Mouse (Mus musculus) forebrain, embryonic 16.5 days (tissue): ENCODE results near the gene Smn1. TPM values are rescaled to one million over a fixed set of nuclear protein-coding genes. Genes with fewer than 3 reads are reported as not detected.

ENCODE experiments used
- ATAC-seq: fragments of 200-750 bp; cut with Nextera tagmentation; 2 replicates; pipeline ENCODE4 v1.8.0; 2017; ENCODE audit warnings: mild to moderate bottlenecking, moderate library complexity
- H3K27ac ChIP-seq: fragments of 300-500 bp; sonication (generic); 2 replicates; pipeline ENCODE4 v1.5.1; 2014; ENCODE audit warnings: low read length, control low read depth
- H3K27me3 ChIP-seq: fragments of 300-500 bp; sonication (generic); replicated peaks from 2 replicates; pipeline ENCODE4 v1.6.1; 2014; ENCODE audit warnings: low read length; ENCODE audit not compliant: control insufficient read depth, insufficient read depth
- H3K36me3 ChIP-seq: fragments of 300-500 bp; sonication (generic); 2 replicates; pipeline ENCODE4 v1.6.1; 2014; ENCODE audit not compliant: control insufficient read depth, insufficient read depth
- H3K4me1 ChIP-seq: fragments of 300-500 bp; sonication (generic); replicated peaks from 2 replicates; pipeline ENCODE4 v1.6.1; 2014; ENCODE audit warnings: low read length; ENCODE audit not compliant: control insufficient read depth, insufficient read depth
- H3K4me2 ChIP-seq: fragments of 300-500 bp; sonication (generic); 2 replicates; pipeline ENCODE4 v1.6.1; 2014; ENCODE audit warnings: mild to moderate bottlenecking, low read length, control low read depth
- H3K4me3 ChIP-seq: fragments of 300-500 bp; sonication (generic); replicated peaks from 2 replicates; pipeline ENCODE4 v1.5.1; 2014; ENCODE audit warnings: mild to moderate bottlenecking, low read length, control low read depth
- H3K9ac ChIP-seq: fragments of 300-500 bp; sonication (generic); replicated peaks from 2 replicates; pipeline ENCODE4 v1.6.1; 2014; ENCODE audit warnings: low read depth, low read length, control low read depth
- H3K9me3 ChIP-seq: fragments of 300-500 bp; sonication (generic); 2 replicates; pipeline ENCODE4 v1.6.1; 2016; ENCODE audit warnings: low read length; ENCODE audit not compliant: control insufficient read depth
- whole genome bisulfite sequencing: fragments of 180-500 bp; shearing (Covaris S2); extraction: QIAGEN DNeasy Blood & Tissue Kit; methylation state at CpG from one replicate; pipeline ENCODE4 v1.1.7; 2014; 5-methylcytosine and 5-hydroxymethylcytosine counted together
- polyA plus RNA-seq: library from polyadenylated mRNA; unstranded; fragments of >200 nt; fragmentation: Nextera tagmentation; extraction: Ambion mirVana; gene quantifications from 2 replicates; pipeline ENCODE4 v1.2.1, GENCODE M21; 2015

Gene Smn1
- 44.6 and 50.6 TPM in 2 replicates for polyA plus RNA-seq

GRCm38 (mm10) chr13:100124423-100125257, at the start of gene Smn1:
TSS of gene Smn1 (plus strand) at chr13:100124852.
- 5% methylated on average over 42 of the region's 42 CpGs for WGBS
- H3K36me3 ChIP-seq = peaks cover 14% of the 10 kb centered on the region

GRCm38 (mm10) chr13:100098808-100099207, 25.8 kb upstream of the Smn1 start:
- Histone ChIP-seq H3K27me3 (no peaks in the 10 kb centered on the region), H3K36me3 (peaks cover 18% of the 10 kb centered on the region), H3K4me2 (no peak overlapping the region), H3K4me1 (peaks cover 13% of the 10 kb centered on the region), H3K9me3 (no peaks in the 10 kb centered on the region), H3K9ac (no peak overlapping the region), H3K27ac (no peak overlapping the region), H3K4me3 (no peak overlapping the region)
- WGBS = 98% methylated on average over 6 of the region's 6 CpGs
- ATAC-seq = no peak

More at GRCm38 (mm10) chr13:100124423-100125257, at the start of gene Smn1:
- ATAC-seq = peak; percentile 99
- no peaks in the 10 kb centered on the region for H3K27me3 ChIP-seq
- H3K9ac ChIP-seq = peak within 1 kb of the TSS; percentile 92
- no peaks in the 10 kb centered on the region for H3K9me3 ChIP-seq
- peak within 1 kb of the TSS; percentile 97 for H3K4me2 ChIP-seq
- H3K4me1 ChIP-seq = peaks cover 16% of the 10 kb centered on the region
- peak within 1 kb of the TSS; percentile 50; the same call in 1 of the 2 replicates for H3K27ac ChIP-seq
- H3K4me3 ChIP-seq = peak within 1 kb of the TSS; percentile 99

- peak; percentile 2; the same call in 1 of the 2 replicates for ATAC-seq
- Histone ChIP-seq H3K4me2 (peak overlapping the region; percentile 69), H3K4me1 (peaks cover 22% of the 10 kb centered on the region), H3K36me3 (no peaks in the 10 kb centered on the region), H3K9me3 (no peaks in the 10 kb centered on the region), H3K4me3 (peak overlapping the region; percentile 52), H3K9ac (peak overlapping the region; percentile 69), H3K27me3 (no peaks in the 10 kb centered on the region; the same call in 1 of the 2 replicates), H3K27ac (peak overlapping the region; percentile 77; the same call in 1 of the 2 replicates)
- WGBS = 6% methylated on average over 15 of the region's 15 CpGs
These were observed 21.5 kb upstream of the Smn1 start for GRCm38 (mm10) chr13:100103052-100103658.

- H3K27me3 ChIP-seq = no peaks in the 10 kb centered on the region; the same call in 1 of the 2 replicates
- WGBS = under 1% methylated on average over 44 of the region's 44 CpGs
- H3K27ac ChIP-seq = peak within 1 kb of the TSS; percentile 77
- H3K4me2 ChIP-seq = peak within 1 kb of the TSS; percentile 69
- peak within 1 kb of the TSS; percentile 69 for H3K9ac ChIP-seq
- H3K36me3 ChIP-seq = no peaks in the 10 kb centered on the region
- H3K4me1 ChIP-seq = peaks cover 25% of the 10 kb centered on the region
- peak; percentile 72 for ATAC-seq
- no peaks in the 10 kb centered on the region for H3K9me3 ChIP-seq
- peak within 1 kb of the TSS; percentile 52 for H3K4me3 ChIP-seq
These were observed 20.9 kb upstream of the Smn1 start, which contains the start of gene Bdp1 for GRCm38 (mm10) chr13:100103748-100104254. TSS of gene Bdp1 (minus strand) at chr13:100104070.

GRCm38 (mm10) chr13:100107652-100108472, 16.8 kb upstream of the Smn1 start, which contains the start of gene Serf1:
TSS of gene Serf1 (plus strand) at chr13:100108012.
- peak within 1 kb of the TSS; percentile 97 for H3K4me3 ChIP-seq
- H3K27ac ChIP-seq = peak within 1 kb of the TSS; percentile 60
- peak; percentile 72 for ATAC-seq
- H3K4me2 ChIP-seq = peak within 1 kb of the TSS; percentile 83
- peaks cover 27% of the 10 kb centered on the region for H3K4me1 ChIP-seq
- under 1% methylated on average over 71 of the region's 76 CpGs for WGBS
- H3K36me3 ChIP-seq = no peaks in the 10 kb centered on the region
- H3K9me3 ChIP-seq = no peaks in the 10 kb centered on the region
- H3K27me3 ChIP-seq = no peaks in the 10 kb centered on the region; the same call in 1 of the 2 replicates
- H3K9ac ChIP-seq = peak within 1 kb of the TSS; percentile 93

GRCm38 (mm10) chr13:100112218-100112972, 12.3 kb upstream of the Smn1 start:
- WGBS = 41% methylated on average over 5 of the region's 5 CpGs
- no peaks in the 10 kb centered on the region for H3K9me3 ChIP-seq

GRCm38 (mm10) chr13:100123970-100124369, 682 bp upstream of the Smn1 start:
- peak overlapping the region; percentile 92; the same call in 1 of the 2 replicates for H3K9ac ChIP-seq
- no peak overlapping the region for H3K27ac ChIP-seq
- peak overlapping the region; percentile 97 for H3K4me2 ChIP-seq
- peak overlapping the region; percentile 99 for H3K4me3 ChIP-seq
- H3K36me3 ChIP-seq = peaks cover 13% of the 10 kb centered on the region
- peaks cover 16% of the 10 kb centered on the region for H3K4me1 ChIP-seq
- ATAC-seq = no peak
- no peaks in the 10 kb centered on the region for H3K27me3 ChIP-seq
- WGBS = 85% methylated on average over 3 of the region's 3 CpGs
- H3K9me3 ChIP-seq = no peaks in the 10 kb centered on the region

More at GRCm38 (mm10) chr13:100112218-100112972, 12.3 kb upstream of the Smn1 start:
- no peak overlapping the region for H3K27ac ChIP-seq
- peaks cover 10% of the 10 kb centered on the region for H3K36me3 ChIP-seq
- no peak overlapping the region for H3K4me3 ChIP-seq
- no peak for ATAC-seq
- H3K9ac ChIP-seq = no peak overlapping the region
- no peaks in the 10 kb centered on the region for H3K27me3 ChIP-seq
- H3K4me1 ChIP-seq = peaks cover 18% of the 10 kb centered on the region
- H3K4me2 ChIP-seq = no peak overlapping the region

GRCm38 (mm10) chr13:100125258-100125643, 599 bp downstream of the Smn1 start:
- peaks cover 16% of the 10 kb centered on the region for H3K4me1 ChIP-seq
- H3K9ac ChIP-seq = peak overlapping the region; percentile 92
- ATAC-seq = peak; percentile 24
- H3K4me2 ChIP-seq = peak overlapping the region; percentile 97
- H3K4me3 ChIP-seq = peak overlapping the region; percentile 99
- H3K27me3 ChIP-seq = no peaks in the 10 kb centered on the region
- WGBS = 5% methylated on average over 10 of the region's 10 CpGs
- H3K9me3 ChIP-seq = no peaks in the 10 kb centered on the region
- H3K27ac ChIP-seq = no peak overlapping the region
- H3K36me3 ChIP-seq = peaks cover 14% of the 10 kb centered on the region
